Mouse (Mus musculus) liver, postnatal 0 days (tissue): ENCODE data around the gene Ccdc155. TPM values are rescaled to one million over a fixed set of nuclear protein-coding genes. Genes with fewer than 3 reads are reported as not detected.
"Not testable (repeated sequence)": the region's sequence is repeated elsewhere in the genome, so short reads cannot be mapped to it uniquely, and the experiment has no call there.

Experiments used
- ATAC-seq: fragments of 200-750 bp; cut with Nextera tagmentation; 2 replicates; pipeline ENCODE4 v1.8.0; 2017; ENCODE audit warnings: mild to moderate bottlenecking, moderate library complexity
- DNase-seq: peaks from one replicate; pipeline ENCODE4 v3.0.0-alpha.2; 2016
- H3K27ac ChIP-seq: fragments of 300-500 bp; sonication (generic); 2 replicates; pipeline ENCODE4 v1.5.1; 2014; ENCODE audit warnings: antibody characterized with exemption, moderate library complexity, mild to moderate bottlenecking, low read depth
- H3K27me3 ChIP-seq: fragments of 300-500 bp; sonication (generic); 2 replicates; pipeline ENCODE4 v1.6.1; 2014; ENCODE audit warnings: low read length, control low read depth, mixed read lengths; ENCODE audit not compliant: insufficient read depth
- H3K36me3 ChIP-seq: fragments of 300-500 bp; sonication (generic); replicated peaks from 2 replicates; pipeline ENCODE4 v1.6.1; 2014; ENCODE audit warnings: mild to moderate bottlenecking, control low read depth, low read length, moderate library complexity, mixed read lengths; ENCODE audit not compliant: insufficient read depth
- H3K4me1 ChIP-seq: fragments of 300-500 bp; sonication (generic); 2 replicates; pipeline ENCODE4 v1.6.1; 2014; ENCODE audit warnings: antibody characterized with exemption, mild to moderate bottlenecking, control low read depth; ENCODE audit not compliant: insufficient read depth
- H3K4me2 ChIP-seq: fragments of 300-500 bp; sonication (generic); 2 replicates; pipeline ENCODE4 v1.6.1; 2014; ENCODE audit warnings: low read depth, mild to moderate bottlenecking, low read length, moderate library complexity, mixed read lengths
- H3K4me3 ChIP-seq: fragments of 300-500 bp; sonication (generic); 2 replicates; pipeline ENCODE4 v1.5.1; 2014; ENCODE audit warnings: low read depth, low read length
- H3K9ac ChIP-seq: fragments of 300-500 bp; sonication (generic); replicated peaks from 2 replicates; pipeline ENCODE4 v1.6.1; 2014; ENCODE audit warnings: mild to moderate bottlenecking, moderate library complexity
- H3K9me3 ChIP-seq: fragments of 300-500 bp; sonication (generic); 2 replicates; pipeline ENCODE4 v1.6.1; 2016; ENCODE audit warnings: mild to moderate bottlenecking, control low read depth, low read length, mixed read lengths
- CTCF ChIP-seq: sonication (generic); IDR thresholded peaks from 2 replicates; pipeline ENCODE4 v1.5.1; 2016; ENCODE audit warnings: antibody characterized with exemption, low read depth
- EP300 ChIP-seq: IDR thresholded peaks from 2 replicates; pipeline ENCODE4 v1.6.1; 2016; ENCODE audit warnings: antibody characterized with exemption, low read depth, mild to moderate bottlenecking
- WGBS: fragments of 180-500 bp; shearing (Covaris S2); extraction: QIAGEN DNeasy Blood & Tissue Kit; methylation state at CpG from one replicate; pipeline ENCODE4 v1.1.7; 2014; ENCODE audit not compliant: insufficient replicate concordance; 5-methylcytosine and 5-hydroxymethylcytosine counted together
- polyA plus RNA-seq: library from polyadenylated mRNA; unstranded; fragments of >200 nt; fragmentation: Nextera tagmentation; extraction: Ambion mirVana; gene quantifications from 2 replicates; pipeline ENCODE4 v1.2.1, GENCODE M21; 2015

Gene Ccdc155
- polyA plus RNA-seq, 1 experiment from 2014 or later = not detected

- peaks cover 2% of the 10 kb centered on the region for H3K36me3 ChIP-seq
Measured at GRCm38 (mm10) chr7:45154096-45154992, 50.3 kb downstream of the Ccdc155 start, which contains the start of the genes Pih1d1 and Aldh16a1. Gene Pih1d1 (plus strand): TSS chr7:45154303. Gene Aldh16a1 (minus strand): TSS chr7:45154584.

GRCm38 (mm10) chr7:45153586-45153985, 51.1 kb downstream of the Ccdc155 start:
- DNase-seq (no peak), ATAC-seq (no peak)
- peak overlapping the region; percentile 88 for H3K9ac ChIP-seq
- no peaks in the 10 kb centered on the region for H3K9me3 ChIP-seq
- peak overlapping the region; percentile 95 for H3K27ac ChIP-seq
- H3K4me3 ChIP-seq = peak overlapping the region; percentile 71
- 4% methylated on average over 5 of the region's 5 CpGs for WGBS
- TF ChIP-seq EP300 (no peak), CTCF (no peak)
- peaks cover 2% of the 10 kb centered on the region for H3K36me3 ChIP-seq
- peaks cover 18% of the 10 kb centered on the region for H3K4me1 ChIP-seq
- H3K4me2 ChIP-seq = peak overlapping the region; percentile 97
- H3K27me3 ChIP-seq = no peaks in the 10 kb centered on the region

More at GRCm38 (mm10) chr7:45154096-45154992, 50.3 kb downstream of the Ccdc155 start, which contains the start of the genes Pih1d1 and Aldh16a1:
- Histone ChIP-seq H3K4me3 (peak within 1 kb of the TSS; percentile 71), H3K9ac (peak within 1 kb of the TSS; percentile 88), H3K4me1 (peaks cover 16% of the 10 kb centered on the region), H3K9me3 (no peaks in the 10 kb centered on the region), H3K4me2 (peak within 1 kb of the TSS; percentile 97), H3K27ac (peak within 1 kb of the TSS; percentile 95), H3K27me3 (no peaks in the 10 kb centered on the region)
- 2% methylated on average over 69 of the region's 69 CpGs for WGBS
- TF ChIP-seq CTCF = peak; percentile 76
- TF ChIP-seq EP300 = peak; percentile 42; the same call in 1 of the 2 replicates
- ATAC-seq = peak; percentile 96
- peak; percentile 98 for DNase-seq

GRCm38 (mm10) chr7:45153052-45153451, 51.6 kb downstream of the Ccdc155 start:
- not testable (repeated sequence) for H3K9ac ChIP-seq, H3K36me3 ChIP-seq, H3K27ac ChIP-seq, H3K27me3 ChIP-seq, DNase-seq, H3K9me3 ChIP-seq, ATAC-seq, H3K4me3 ChIP-seq
- peak overlapping the region; percentile 97 for H3K4me2 ChIP-seq
- peaks cover 21% of the 10 kb centered on the region for H3K4me1 ChIP-seq
- 75% methylated on average over 2 of the region's 2 CpGs for whole genome bisulfite sequencing

GRCm38 (mm10) chr7:45151303-45151702, 53.4 kb downstream of the Ccdc155 start:
- no peaks in the 10 kb centered on the region for H3K9me3 ChIP-seq
- WGBS = 67% methylated on average over 11 of the region's 11 CpGs
- H3K9ac ChIP-seq = no peak overlapping the region
- peaks cover 4% of the 10 kb centered on the region for H3K36me3 ChIP-seq
- no peak for ATAC-seq
- TF ChIP-seq EP300 (no peak), CTCF (no peak)
- H3K27me3 ChIP-seq = no peaks in the 10 kb centered on the region
- peaks cover 26% of the 10 kb centered on the region for H3K4me1 ChIP-seq
- no peak for DNase-seq
- no peak overlapping the region for H3K4me3 ChIP-seq
- peak overlapping the region; percentile 22; the same call in 1 of the 2 replicates for H3K27ac ChIP-seq
- H3K4me2 ChIP-seq = no peak overlapping the region

GRCm38 (mm10) chr7:45150321-45150720, 54.4 kb downstream of the Ccdc155 start:
- DNase-seq = no peak
- Histone ChIP-seq H3K9ac (no peak overlapping the region), H3K36me3 (peaks cover 13% of the 10 kb centered on the region), H3K4me2 (no peak overlapping the region), H3K9me3 (no peaks in the 10 kb centered on the region), H3K4me1 (peaks cover 26% of the 10 kb centered on the region), H3K27me3 (no peaks in the 10 kb centered on the region), H3K4me3 (no peak overlapping the region), H3K27ac (0 out of 2 replicates have a peak overlapping the region, but pooled peaks have one; percentile 22)
- TF ChIP-seq CTCF (no peak), EP300 (no peak)
- WGBS = 76% methylated on average over 4 of the region's 4 CpGs
- ATAC-seq = no peak

- DNase-seq (no peak), ATAC-seq (no peak)
- 82% methylated on average over 6 of the region's 6 CpGs for WGBS
Measured at GRCm38 (mm10) chr7:45149545-45149944, 55.1 kb downstream of the Ccdc155 start.

More at GRCm38 (mm10) chr7:45149545-45149944, 55.1 kb downstream of the Ccdc155 start:
- Histone ChIP-seq H3K27me3 (no peaks in the 10 kb centered on the region), H3K4me2 (no peak overlapping the region), H3K4me1 (peaks cover 20% of the 10 kb centered on the region), H3K9me3 (no peaks in the 10 kb centered on the region), H3K9ac (no peak overlapping the region), H3K36me3 (peaks cover 20% of the 10 kb centered on the region), H3K4me3 (no peak overlapping the region), H3K27ac (no peak overlapping the region)
- TF ChIP-seq CTCF (no peak), EP300 (no peak)
